Mouse (Mus musculus) kidney, postnatal 0 days (tissue): ENCODE data around the gene Cdsn. TPM values are rescaled to one million over a fixed set of nuclear protein-coding genes. Genes with fewer than 3 reads are reported as not detected.
"Not testable (repeated sequence)": the region's sequence is repeated elsewhere in the genome, so short reads cannot be mapped to it uniquely, and the experiment has no call there.

ENCODE experiments used
- ATAC-seq: fragments of 200-750 bp; cut with Nextera tagmentation; replicated peaks from 2 replicates; pipeline ENCODE4 v1.8.0; 2017; ENCODE audit warnings: low read depth, moderate number of reproducible peaks, moderate TSS enrichment, moderate library complexity; ENCODE audit not compliant: low FRiP score
- DNase-seq: peaks from one replicate; pipeline ENCODE4 v3.0.0-alpha.2; 2016; ENCODE audit warnings: low spot score
- H3K27ac ChIP-seq: fragments of 300-500 bp; sonication (generic); 2 replicates; pipeline ENCODE4 v1.5.1; 2014; ENCODE audit warnings: mild to moderate bottlenecking
- H3K27me3 ChIP-seq: fragments of 300-500 bp; sonication (generic); 2 replicates; pipeline ENCODE4 v1.6.1; 2014; ENCODE audit warnings: low read length, mixed read lengths; ENCODE audit not compliant: insufficient read depth
- H3K36me3 ChIP-seq: fragments of 300-500 bp; sonication (generic); 2 replicates; pipeline ENCODE4 v1.6.1; 2014; ENCODE audit warnings: low read length, mixed read lengths; ENCODE audit not compliant: insufficient read depth
- H3K4me1 ChIP-seq: fragments of 300-500 bp; sonication (generic); replicated peaks from 2 replicates; pipeline ENCODE4 v1.6.1; 2014; ENCODE audit warnings: antibody characterized with exemption, low read length, mixed read lengths; ENCODE audit not compliant: insufficient read depth
- H3K4me2 ChIP-seq: fragments of 300-500 bp; sonication (generic); 2 replicates; pipeline ENCODE4 v1.6.1; 2014; ENCODE audit warnings: mild to moderate bottlenecking, low read length, moderate library complexity, mixed read lengths
- H3K4me3 ChIP-seq: fragments of 300-500 bp; sonication (generic); replicated peaks from 2 replicates; pipeline ENCODE4 v1.5.1; 2014; ENCODE audit warnings: low read depth, low read length
- H3K9ac ChIP-seq: fragments of 300-500 bp; sonication (generic); 2 replicates; pipeline ENCODE4 v1.6.1; 2014; ENCODE audit warnings: low read depth, low read length
- H3K9me3 ChIP-seq: fragments of 300-500 bp; sonication (generic); replicated peaks from 2 replicates; pipeline ENCODE4 v1.6.1; 2016; ENCODE audit warnings: low read length, inconsistent platforms, mixed read lengths
- CTCF ChIP-seq: IDR thresholded peaks from 2 replicates; pipeline ENCODE4 v1.5.1; 2016; ENCODE audit warnings: antibody characterized with exemption, low read depth, mild to moderate bottlenecking, moderate library complexity
- WGBS: fragments of 180-500 bp; shearing (Covaris S2); extraction: QIAGEN DNeasy Blood & Tissue Kit; methylation state at CpG from one replicate; pipeline ENCODE4 v1.1.7; 2014; 5-methylcytosine and 5-hydroxymethylcytosine counted together
- polyA plus RNA-seq: library from polyadenylated mRNA; unstranded; fragments of >200 nt; fragmentation: Nextera tagmentation; extraction: Ambion mirVana; gene quantifications from 2 replicates; pipeline ENCODE4 v1.2.1, GENCODE M21; 2015

Cdsn gene
- polyA plus RNA-seq, 1 experiment from 2014 or later, result 0.18 TPM

GRCm38 (mm10) chr17:35506881-35507280, 45.0 kb upstream of the Cdsn start:
- Histone ChIP-seq H3K4me1 (no peaks in the 10 kb centered on the region), H3K4me2 (no peak overlapping the region), H3K9ac (no peak overlapping the region), H3K27ac (no peak overlapping the region), H3K27me3 (0 out of 2 replicates have a peak, but pooled peaks cover 6% of the 10 kb centered on the region), H3K4me3 (no peak overlapping the region), H3K36me3 (no peaks in the 10 kb centered on the region), H3K9me3 (no peaks in the 10 kb centered on the region)
- DNase-seq (no peak), ATAC-seq (no peak)
- no peak for TF ChIP-seq CTCF
- WGBS, result 25% methylated on average over 10 of the region's 10 CpGs

- Histone ChIP-seq H3K4me1 (no peaks in the 10 kb centered on the region), H3K36me3 (no peaks in the 10 kb centered on the region), H3K27ac (no peak overlapping the region), H3K27me3 (0 out of 2 replicates have a peak, but pooled peaks cover 6% of the 10 kb centered on the region), H3K9ac (no peak overlapping the region), H3K4me3 (no peak overlapping the region), H3K9me3 (no peaks in the 10 kb centered on the region), H3K4me2 (no peak overlapping the region)
- 32% methylated on average over 13 of the region's 13 CpGs for WGBS
- ATAC-seq (no peak), DNase-seq (no peak)
- no peak for TF ChIP-seq CTCF
Observed at GRCm38 (mm10) chr17:35507556-35508260, 44.2 kb upstream of the Cdsn start.

- H3K4me1 ChIP-seq, DNase-seq, H3K9me3 ChIP-seq, H3K27me3 ChIP-seq, H3K36me3 ChIP-seq, H3K4me2 ChIP-seq, H3K9ac ChIP-seq, ATAC-seq, H3K4me3 ChIP-seq, H3K27ac ChIP-seq: not testable (repeated sequence)
- 73% methylated on average over 4 of the region's 5 CpGs for WGBS
- TF ChIP-seq CTCF, result peak; percentile 37
Observed at GRCm38 (mm10) chr17:35508279-35508678, 43.6 kb upstream of the Cdsn start.

- peak; percentile 74 for DNase-seq
- 25% methylated on average over 8 of the region's 8 CpGs for WGBS
- no peak for ATAC-seq
Observed at GRCm38 (mm10) chr17:35509284-35509683, 42.6 kb upstream of the Cdsn start.

GRCm38 (mm10) chr17:35512916-35513626, 38.9 kb upstream of the Cdsn start:
- Histone ChIP-seq H3K27me3 (no peaks in the 10 kb centered on the region), H3K4me2 (no peak overlapping the region), H3K9me3 (no peaks in the 10 kb centered on the region), H3K36me3 (no peaks in the 10 kb centered on the region), H3K4me1 (peaks cover 11% of the 10 kb centered on the region), H3K27ac (no peak overlapping the region), H3K4me3 (no peak overlapping the region), H3K9ac (no peak overlapping the region)
- DNase-seq, result peak; percentile 52
- peak; percentile 71 for TF ChIP-seq CTCF
- WGBS, result 90% methylated on average over 7 of the region's 7 CpGs
- no peak for ATAC-seq

More at GRCm38 (mm10) chr17:35509284-35509683, 42.6 kb upstream of the Cdsn start:
- H3K4me2 ChIP-seq, result no peak overlapping the region
- H3K27ac ChIP-seq, result no peak overlapping the region
- H3K36me3 ChIP-seq, result no peaks in the 10 kb centered on the region
- H3K9ac ChIP-seq, result no peak overlapping the region
- no peaks in the 10 kb centered on the region for H3K9me3 ChIP-seq
- H3K4me3 ChIP-seq, result no peak overlapping the region
- peak; percentile 78 for TF ChIP-seq CTCF
- 0 out of 2 replicates have a peak, but pooled peaks cover under 1% of the 10 kb centered on the region for H3K4me1 ChIP-seq
- H3K27me3 ChIP-seq, result 0 out of 2 replicates have a peak, but pooled peaks cover 6% of the 10 kb centered on the region

- WGBS, result 11% methylated on average over 2 of the region's 2 CpGs
- ATAC-seq (no peak), DNase-seq (peak; percentile 74)
- H3K9me3 ChIP-seq, result no peaks in the 10 kb centered on the region
- peak; percentile 85 for TF ChIP-seq CTCF
- no peaks in the 10 kb centered on the region for H3K27me3 ChIP-seq
- H3K4me2 ChIP-seq, result peak overlapping the region; percentile 80; the same call in 1 of the 2 replicates
- no peak overlapping the region for H3K27ac ChIP-seq
- no peak overlapping the region for H3K4me3 ChIP-seq
- H3K9ac ChIP-seq, result no peak overlapping the region
- peaks cover 11% of the 10 kb centered on the region for H3K4me1 ChIP-seq
- no peaks in the 10 kb centered on the region for H3K36me3 ChIP-seq
Observed at GRCm38 (mm10) chr17:35513886-35514285, 38.0 kb upstream of the Cdsn start.
